Mouse (Mus musculus): ENCODE data around the gene Olfr1274-ps. TPM values are rescaled to one million over a fixed set of nuclear protein-coding genes. Genes with fewer than 3 reads are reported as not detected.
"Not testable (repeated sequence)": the region's sequence is repeated elsewhere in the genome, so short reads cannot be mapped to it uniquely, and the experiment has no call there.

Olfr1274-ps gene
- total RNA-seq (2015; ENCODE audit: low replicate concordance): not detected in 2 replicates
- total RNA-seq (2017; ENCODE audit: low replicate concordance): not detected in 2 replicates

GRCm38 (mm10) chr2:90398633-90399107, at the start of gene Olfr1274-ps:
Olfr1274-ps (plus strand) TSS chr2:90398683.
- ATAC-seq (replicated peaks; ENCODE audit: low FRiP score, poor library complexity, severe bottlenecking): not testable (repeated sequence)

GRCm38 (mm10) chr2:90351047-90351446, 47.4 kb upstream of the Olfr1274-ps start:
- not testable (repeated sequence) for ATAC-seq (replicated peaks; ENCODE audit: low FRiP score, poor library complexity, severe bottlenecking)

- peak; percentile 86 for ATAC-seq (replicated peaks; ENCODE audit: low FRiP score, poor library complexity, severe bottlenecking)
These were observed 46.9 kb upstream of the Olfr1274-ps start for GRCm38 (mm10) chr2:90351540-90351939.

- peak; percentile 81 for ATAC-seq (replicated peaks; ENCODE audit: low FRiP score, poor library complexity, severe bottlenecking)
These were observed 39.3 kb upstream of the Olfr1274-ps start for GRCm38 (mm10) chr2:90359229-90359628.

GRCm38 (mm10) chr2:90360199-90360598, 38.3 kb upstream of the Olfr1274-ps start:
- ATAC-seq (replicated peaks; ENCODE audit: low FRiP score, poor library complexity, severe bottlenecking): not testable (repeated sequence)

GRCm38 (mm10) chr2:90414110-90414821, 15.8 kb downstream of the Olfr1274-ps start:
- not testable (repeated sequence) for ATAC-seq (replicated peaks; ENCODE audit: low FRiP score, poor library complexity, severe bottlenecking)

GRCm38 (mm10) chr2:90422282-90422681, 23.8 kb downstream of the Olfr1274-ps start:
- ATAC-seq (replicated peaks; ENCODE audit: low FRiP score, poor library complexity, severe bottlenecking): not testable (repeated sequence)

- ATAC-seq (replicated peaks; ENCODE audit: low FRiP score, poor library complexity, severe bottlenecking): not testable (repeated sequence)
These were observed 26.5 kb downstream of the Olfr1274-ps start for GRCm38 (mm10) chr2:90424937-90425336.

GRCm38 (mm10) chr2:90428988-90429717, 30.7 kb downstream of the Olfr1274-ps start:
- ATAC-seq (replicated peaks; ENCODE audit: low FRiP score, poor library complexity, severe bottlenecking): not testable (repeated sequence)

- ATAC-seq (replicated peaks; ENCODE audit: low FRiP score, poor library complexity, severe bottlenecking): peak; percentile 75
These were observed 31.3 kb downstream of the Olfr1274-ps start for GRCm38 (mm10) chr2:90429782-90430181.

GRCm38 (mm10) chr2:90437453-90437852, 39.0 kb downstream of the Olfr1274-ps start:
- ATAC-seq (replicated peaks; ENCODE audit: low FRiP score, poor library complexity, severe bottlenecking): peak; percentile 74

GRCm38 (mm10) chr2:90440169-90440568, 41.7 kb downstream of the Olfr1274-ps start:
- ATAC-seq (replicated peaks; ENCODE audit: low FRiP score, poor library complexity, severe bottlenecking): not testable (repeated sequence)

- not testable (repeated sequence) for ATAC-seq (replicated peaks; ENCODE audit: low FRiP score, poor library complexity, severe bottlenecking)
These were observed 43.3 kb downstream of the Olfr1274-ps start for GRCm38 (mm10) chr2:90441811-90442210.

- ATAC-seq (replicated peaks; ENCODE audit: low FRiP score, poor library complexity, severe bottlenecking): no peak
These were observed 45.3 kb downstream of the Olfr1274-ps start for GRCm38 (mm10) chr2:90443811-90444210.

- no peak for ATAC-seq (replicated peaks; ENCODE audit: low FRiP score, poor library complexity, severe bottlenecking)
These were observed 50.7 kb downstream of the Olfr1274-ps start for GRCm38 (mm10) chr2:90448967-90449740.

- ATAC-seq (replicated peaks; ENCODE audit: low FRiP score, poor library complexity, severe bottlenecking): no peak
These were observed 53.9 kb downstream of the Olfr1274-ps start for GRCm38 (mm10) chr2:90452380-90452779.
